Mouse (Mus musculus) megakaryocyte progenitor cell, adult 5-6 weeks (primary cell): ENCODE measurements around the gene Mllt11. TPM values are rescaled to one million over a fixed set of nuclear protein-coding genes. Genes with fewer than 3 reads are reported as not detected.

Experiments used
- ATAC-seq: replicated peaks from 2 replicates; pipeline ENCODE4 v1.8.0; 2016; ENCODE audit warnings: mild to moderate bottlenecking, moderate TSS enrichment, inconsistent platforms; ENCODE audit not compliant: poor library complexity
- total RNA-seq, 2 experiments: library from RNA; stranded (forward) in 1 of 2; stranded (reverse) in 1 of 2; fragments of 157-497, 149-512 nt in 1 of 2; fragments of 200-1000 nt in 1 of 2; gene quantifications; 2 replicates each; pipeline versions ENCODE4 v1.2.3 to v1.2.4; 2015 to 2017

Mllt11 gene
- total RNA-seq, 2 experiments from 2014 or later, result 4.9 to 5.8 TPM

- ATAC-seq, result peak; percentile 89
These were observed 14.7 kb upstream of the Mllt11 start for GRCm38 (mm10) chr3:95246465-95247231.

- ATAC-seq, result no peak
These were observed 11.1 kb upstream of the Mllt11 start for GRCm38 (mm10) chr3:95243086-95243485.

DNA sequence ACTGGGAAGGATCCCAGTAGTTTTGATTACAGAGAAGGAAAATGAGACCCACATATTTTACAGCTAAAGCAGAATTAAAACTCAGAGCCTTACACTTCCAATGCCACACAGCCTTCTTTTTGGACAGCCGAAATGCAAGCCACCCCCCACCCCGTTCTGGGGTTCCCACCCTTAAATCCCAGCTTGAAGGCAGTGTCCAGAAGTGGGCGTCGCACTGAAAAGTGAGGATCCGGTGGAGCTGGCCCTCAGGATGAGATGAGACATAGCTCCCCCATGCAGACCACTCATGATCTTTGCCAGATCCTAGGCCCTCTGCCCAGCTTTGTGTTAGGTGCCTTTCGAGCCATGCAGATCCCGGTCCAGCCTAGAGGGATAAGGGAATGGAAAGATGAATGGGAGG is 9.5 kb upstream of the Mllt11 start, which contains the start of gene Gm128:
TSS of gene Gm128 (minus strand) at position 101 of the 400 bp plus-strand sequence.
- no peak for ATAC-seq

DNA sequence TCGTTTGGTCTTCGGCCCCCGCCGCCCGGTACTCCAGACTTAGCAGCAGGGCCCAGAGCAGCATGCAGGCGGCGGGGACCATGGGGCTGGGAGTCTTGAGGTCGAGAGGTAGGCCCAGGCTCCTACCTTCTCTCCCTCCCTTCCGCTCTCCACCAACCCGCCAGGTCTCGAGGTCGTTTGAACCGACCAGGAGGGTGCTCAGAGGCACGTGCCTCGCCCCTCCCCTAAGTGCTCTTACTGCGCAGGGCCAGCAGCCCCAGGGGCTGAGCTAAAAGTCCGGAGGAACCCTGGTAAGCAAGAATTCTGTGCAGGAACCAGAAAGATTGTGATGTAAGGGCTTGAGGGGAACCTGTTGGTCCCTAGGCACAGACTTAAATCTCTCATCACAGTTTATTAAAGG is 8.9 kb upstream of the Mllt11 start:
- ATAC-seq, result 0 out of 2 replicates have a peak, but pooled peaks have one; percentile 27

DNA sequence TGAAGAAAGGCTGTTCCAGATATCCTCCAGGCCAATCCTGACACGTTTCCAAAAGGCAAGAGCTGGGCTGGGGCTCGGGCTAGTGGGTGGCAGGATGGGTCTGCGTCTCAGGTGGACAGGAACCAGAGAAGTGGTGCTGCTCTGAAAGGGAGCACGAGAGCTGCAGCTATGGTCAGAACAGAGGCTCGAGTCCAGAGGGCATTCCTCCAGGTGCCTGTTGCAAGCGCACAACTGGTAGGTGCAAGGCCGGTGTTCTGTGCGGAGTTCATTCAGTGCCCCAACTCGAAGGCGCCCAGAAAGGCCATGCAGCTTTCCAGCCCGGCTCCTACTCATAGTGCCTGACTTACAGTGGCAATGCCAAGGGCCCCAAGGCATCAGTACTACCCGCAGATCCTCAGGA is 8.0 kb upstream of the Mllt11 start:
- no peak for ATAC-seq

GRCm38 (mm10) chr3:95239022-95239421 is 7.1 kb upstream of the Mllt11 start:
- peak; percentile 26; the same call in 1 of the 2 replicates for ATAC-seq

DNA sequence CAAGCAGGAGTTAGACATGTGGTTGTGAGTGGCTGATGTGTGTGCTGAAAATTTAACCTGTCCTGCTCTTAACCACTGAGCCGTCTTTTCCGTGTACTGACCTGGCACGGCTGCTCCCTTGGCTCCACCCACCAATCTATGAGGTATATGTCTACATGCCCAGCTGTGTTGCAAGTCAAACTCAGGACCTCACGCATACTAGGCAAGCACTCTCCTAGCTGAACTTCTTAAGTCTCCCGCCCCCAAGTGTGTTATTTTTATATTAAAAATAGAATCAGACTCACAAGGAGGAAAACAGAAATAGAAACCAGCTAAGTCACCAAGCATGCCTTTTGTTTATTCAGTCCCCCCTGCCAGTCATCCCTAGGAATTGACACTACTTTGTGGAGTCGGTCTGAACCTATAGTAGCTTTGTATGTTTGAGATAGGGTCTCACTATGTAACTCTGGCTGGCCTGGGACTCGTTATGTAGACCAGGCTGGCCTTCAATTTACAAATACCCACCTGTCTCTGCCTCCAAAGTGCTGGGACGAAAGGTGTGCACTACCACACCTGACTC is 5.6 kb upstream of the Mllt11 start:
- ATAC-seq, result no peak

DNA sequence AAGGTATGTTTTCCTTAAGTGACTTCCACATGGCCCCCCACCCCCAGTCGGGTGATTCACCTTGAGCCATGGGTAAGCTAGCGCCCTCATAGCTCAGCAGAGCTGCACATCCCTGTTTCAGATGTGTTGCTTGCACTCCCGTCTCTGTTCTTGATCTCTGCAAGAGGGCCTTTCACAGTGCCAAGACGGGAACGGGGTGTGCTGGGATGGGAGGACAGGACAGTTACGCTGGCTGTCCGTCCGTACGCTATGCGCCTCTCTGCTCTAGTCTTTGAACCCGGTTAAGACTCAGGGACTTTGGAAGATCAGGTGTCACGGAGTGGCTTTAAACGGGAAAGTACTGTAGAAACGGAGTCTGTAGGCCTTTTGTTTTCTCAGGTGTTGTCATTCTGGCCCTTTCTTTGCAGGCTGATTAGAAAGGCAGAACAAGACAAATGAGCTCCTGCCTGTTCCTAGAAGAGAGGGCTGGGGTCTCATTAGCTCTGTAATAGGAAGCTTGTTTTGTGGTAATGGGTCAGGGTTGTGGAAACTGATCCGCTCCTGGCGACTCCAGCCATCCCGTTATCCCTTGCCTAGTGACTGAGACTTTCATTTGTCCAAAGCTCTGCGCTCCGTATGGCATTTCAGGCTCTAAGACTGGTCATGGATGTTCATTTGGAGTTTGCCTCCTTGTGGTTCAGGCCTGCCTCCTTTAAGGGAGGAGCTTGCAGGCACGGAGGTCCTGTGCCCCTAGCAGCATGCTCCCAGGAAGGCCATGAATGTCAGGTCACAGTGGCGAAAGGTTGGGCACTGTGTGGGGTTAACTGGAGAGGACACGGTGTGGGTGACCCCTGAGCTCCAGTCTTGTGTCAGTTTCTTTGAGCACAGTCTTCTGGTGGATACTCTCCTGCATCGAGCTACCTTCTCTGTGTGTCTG is 3.7 kb upstream of the Mllt11 start:
- no peak for ATAC-seq

DNA sequence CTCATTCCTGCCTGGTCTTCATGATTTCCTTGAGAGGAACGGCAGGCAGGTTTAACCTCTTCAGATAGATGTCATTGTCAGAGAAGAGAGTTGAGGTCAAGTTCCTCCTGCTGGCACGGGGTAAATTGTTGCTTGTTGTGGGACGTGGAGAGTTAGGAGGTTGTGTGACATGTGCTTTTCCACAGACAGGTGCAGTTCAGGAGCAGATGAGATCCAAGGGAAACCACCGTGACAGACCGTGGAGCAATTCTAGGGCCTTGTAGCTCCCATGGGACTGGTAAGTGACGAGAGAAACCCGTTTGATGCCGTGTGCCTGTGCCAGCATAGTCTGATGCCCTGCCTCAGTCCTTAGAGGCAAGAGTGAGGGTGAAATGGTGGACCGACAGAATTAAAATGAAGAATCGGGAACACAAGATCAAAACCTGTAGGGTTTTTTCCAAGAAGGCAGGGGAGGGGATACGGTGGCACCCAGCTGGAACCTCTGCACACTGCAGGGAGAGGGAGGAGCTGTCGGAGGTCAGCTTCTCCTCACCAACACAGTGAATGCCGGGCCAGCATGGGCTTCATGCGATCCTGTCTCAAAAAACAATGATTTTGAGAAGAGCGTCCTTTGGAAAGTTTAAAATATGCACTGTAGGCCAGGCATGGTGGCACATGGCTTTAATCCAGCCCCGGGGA is 1.5 kb upstream of the Mllt11 start:
- no peak for ATAC-seq

DNA sequence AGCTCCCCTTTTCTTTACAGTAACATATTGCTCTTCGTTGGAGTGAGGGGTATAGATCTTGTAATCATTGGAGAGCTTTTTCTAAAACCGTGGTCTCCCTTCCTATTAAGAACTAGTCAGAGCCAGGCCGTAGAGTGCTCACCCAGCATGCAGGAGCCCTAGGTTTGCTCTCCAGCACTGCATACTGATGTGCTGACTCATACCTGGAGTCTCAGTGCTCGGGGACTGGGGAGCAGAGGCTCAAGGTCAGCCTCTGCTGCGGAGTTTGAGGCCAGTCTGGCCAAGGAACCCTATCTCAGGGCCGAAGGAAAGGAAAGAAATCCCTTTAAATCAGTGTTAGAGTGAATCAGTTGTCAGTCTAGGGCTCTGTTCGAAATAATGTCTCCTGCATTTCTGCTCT is 800 bp upstream of the Mllt11 start:
- ATAC-seq, result no peak

DNA sequence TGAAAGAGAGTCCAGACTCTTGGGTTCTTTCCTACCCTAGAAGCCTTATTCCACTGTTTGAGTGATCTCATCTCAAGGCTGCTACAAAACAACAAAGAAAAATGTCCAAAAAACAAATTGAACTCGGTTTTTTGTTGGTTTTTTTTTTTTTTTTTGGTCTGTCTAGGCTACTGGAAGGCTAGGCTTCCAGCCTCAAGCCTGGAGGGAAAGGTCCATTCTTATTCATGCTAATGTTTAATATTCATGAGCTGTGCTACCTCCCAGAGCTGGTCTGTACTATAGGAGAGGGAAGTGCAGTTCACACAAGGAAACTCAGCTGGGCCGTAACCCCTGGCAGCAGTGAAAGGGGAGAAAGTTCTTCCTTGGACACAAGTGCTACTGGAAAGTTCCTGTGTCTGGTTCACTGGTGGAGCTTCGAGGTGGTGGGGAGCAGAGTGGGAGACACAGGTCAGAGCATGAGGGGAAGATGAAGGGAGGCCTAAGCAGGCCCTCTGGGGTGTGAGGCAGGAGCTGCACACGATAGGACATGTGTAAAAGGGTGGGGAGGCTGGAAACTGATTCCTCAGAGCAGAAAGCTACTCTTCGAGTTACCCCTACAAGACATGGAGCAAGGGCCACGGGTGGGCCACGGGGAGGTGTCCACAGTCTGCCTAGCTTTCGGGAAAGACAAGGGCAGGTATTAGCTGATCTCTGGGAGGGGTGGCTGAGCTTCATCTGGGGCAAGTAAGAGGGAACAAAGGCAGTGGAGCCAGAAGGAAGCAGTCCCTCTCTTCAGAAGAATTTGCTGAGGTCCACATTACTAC is 1.3 kb downstream of the Mllt11 start:
- no peak; the same call in 1 of the 2 replicates for ATAC-seq

- peak; percentile 4; the same call in 1 of the 2 replicates for ATAC-seq
These were observed 2.0 kb downstream of the Mllt11 start for GRCm38 (mm10) chr3:95229781-95230494.

DNA sequence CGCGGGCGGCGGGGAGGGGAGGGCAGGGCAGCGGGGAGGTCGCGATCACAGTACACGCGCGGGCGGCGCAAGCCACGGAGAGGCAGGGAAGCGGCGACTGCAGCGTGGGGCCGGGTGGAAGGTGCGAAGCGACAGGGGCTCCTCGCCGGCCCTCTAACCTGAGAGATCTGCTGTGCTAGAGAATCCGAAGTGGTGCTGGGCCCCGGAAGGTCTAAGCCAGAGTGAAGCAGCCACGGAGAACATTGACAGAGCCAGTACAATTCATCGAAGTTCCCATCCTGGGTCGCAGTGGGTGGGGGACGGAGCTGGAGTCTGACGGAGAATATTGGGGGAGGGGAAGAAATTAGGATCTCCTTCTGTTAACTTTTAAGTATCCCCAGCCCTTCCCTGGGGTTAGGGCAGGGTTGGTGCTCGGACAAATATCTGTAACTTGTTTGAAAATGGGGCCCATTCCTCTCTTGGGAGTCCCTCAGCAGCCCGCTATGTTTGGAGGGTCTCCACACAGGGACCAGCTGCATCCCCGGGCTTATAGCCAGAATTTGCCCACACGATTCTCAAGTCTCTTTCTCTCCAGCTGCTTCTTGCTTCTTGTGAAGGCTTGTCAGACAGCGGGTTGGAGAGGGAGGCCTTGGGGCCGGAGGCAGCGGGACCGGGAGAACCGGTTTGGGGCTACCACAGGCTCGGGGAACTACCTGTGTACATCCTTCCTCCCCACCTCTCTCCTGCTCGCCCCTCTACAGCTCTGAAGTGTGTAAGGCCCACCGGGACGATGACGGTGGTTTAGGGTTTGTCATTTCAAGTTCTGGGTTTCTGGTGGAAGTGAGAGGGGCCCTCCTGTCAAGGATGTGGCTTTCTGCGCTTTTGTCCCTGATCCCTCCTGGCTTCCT is 2.8 kb downstream of the Mllt11 start:
- ATAC-seq, result no peak; the same call in 1 of the 2 replicates

- ATAC-seq, result peak; percentile 75
These were observed 3.6 kb downstream of the Mllt11 start, which contains the start of gene Cdc42se1 for GRCm38 (mm10) chr3:95228148-95228893. Gene Cdc42se1, plus strand, starts transcription at chr3:95228732.

DNA sequence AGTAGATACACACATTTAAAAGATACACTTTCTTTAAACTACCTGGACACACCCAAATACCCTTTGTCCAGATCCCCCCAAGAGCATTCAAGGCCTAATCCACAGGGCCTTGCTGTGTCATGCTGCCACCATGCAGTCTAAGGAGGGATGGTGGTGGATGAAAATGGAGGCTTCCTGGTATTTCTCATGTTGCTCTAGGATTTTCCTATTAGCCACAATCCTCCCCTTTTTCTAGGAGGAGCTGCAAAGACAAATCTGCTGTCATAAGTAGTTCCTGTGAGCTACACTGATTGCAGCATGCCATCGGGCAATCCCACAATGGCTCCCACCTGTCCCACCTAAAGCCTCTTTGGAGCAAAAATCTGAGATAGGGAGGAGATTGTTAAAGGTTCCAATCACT is 4.8 kb downstream of the Mllt11 start:
- no peak for ATAC-seq

DNA sequence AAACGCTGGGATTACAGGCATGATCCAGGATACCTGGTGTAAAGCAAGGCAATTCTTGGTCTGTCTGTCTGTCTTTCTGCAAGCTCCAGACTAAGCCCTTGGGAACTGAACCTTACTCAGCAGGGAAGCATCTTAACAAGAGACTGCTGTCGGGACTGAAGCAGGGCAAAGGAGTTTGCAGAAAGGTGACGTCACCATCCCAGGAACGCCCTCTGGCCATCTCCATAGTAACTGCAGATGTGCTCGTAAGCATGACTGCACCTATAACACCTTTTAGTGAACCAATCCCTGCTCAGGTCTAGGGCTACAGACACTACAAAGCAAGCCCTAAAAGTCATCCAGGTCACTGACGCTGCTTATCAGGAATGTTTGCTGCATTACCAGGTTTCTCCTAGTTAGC is 7.7 kb downstream of the Mllt11 start:
- no peak for ATAC-seq

- no peak for ATAC-seq
These were observed 8.9 kb downstream of the Mllt11 start for GRCm38 (mm10) chr3:95223041-95223440.
